Mouse (Mus musculus): ENCODE measurements around the gene Dmtf1. TPM values are rescaled to one million over a fixed set of nuclear protein-coding genes. Genes with fewer than 3 reads are reported as not detected.
A peak's percentile ranks its signal among the peaks of the same experiment; 100 is the strongest.
"Not testable (repeated sequence)": the region's sequence is repeated elsewhere in the genome, so short reads cannot be mapped to it uniquely, and the experiment has no call there.

Gene Dmtf1
- polyA plus RNA-seq (2015; fragmentation: Nextera tagmentation; extraction: Ambion mirVana), result 10.2 and 11.1 TPM in 2 replicates

- Histone ChIP-seq H3K9me3 (replicated peaks; ENCODE audit: control insufficient read depth, low read length) (no peaks in the 10 kb centered on the region), H3K4me3 (ENCODE audit: low read depth, low read length) (peak within 1 kb of the TSS; percentile 94), H3K9ac (ENCODE audit: low read depth, low read length) (peak within 1 kb of the TSS; percentile 94), H3K4me2 (ENCODE audit: low read depth, low read length) (peak within 1 kb of the TSS; percentile 88), H3K27ac (ENCODE audit: low read length) (peak within 1 kb of the TSS; percentile 94), H3K27me3 (ENCODE audit: control insufficient read depth, insufficient read depth, low read depth, low read length) (no peaks in the 10 kb centered on the region), H3K36me3 (ENCODE audit: control insufficient read depth, insufficient read depth) (no peaks in the 10 kb centered on the region), H3K4me1 (ENCODE audit: control insufficient read depth, low read depth, low read length) (peaks cover 5% of the 10 kb centered on the region)
- peak; percentile 96 for ATAC-seq (ENCODE audit: low read depth)
- under 1% methylated on average over 64 of the region's 64 CpGs for WGBS (ENCODE audit: insufficient replicate concordance)
Observed at GRCm38 (mm10) chr5:9161456-9162041, at the start of gene Dmtf1. TSS of gene Dmtf1 (minus strand) at chr5:9161776.

- no peak overlapping the region for H3K4me2 ChIP-seq (ENCODE audit: low read depth, low read length)
- WGBS (ENCODE audit: insufficient replicate concordance), result 11% methylated on average over 1 of the region's 1 CpGs
- H3K36me3 ChIP-seq (ENCODE audit: control insufficient read depth, insufficient read depth), result no peaks in the 10 kb centered on the region
- H3K4me3 ChIP-seq (ENCODE audit: low read depth, low read length), result no peak overlapping the region
- H3K9me3 ChIP-seq (replicated peaks; ENCODE audit: control insufficient read depth, low read length), result no peaks in the 10 kb centered on the region
- no peak for ATAC-seq (ENCODE audit: low read depth)
- H3K9ac ChIP-seq (ENCODE audit: low read depth, low read length), result no peak overlapping the region
- H3K4me1 ChIP-seq (ENCODE audit: control insufficient read depth, low read depth, low read length), result no peaks in the 10 kb centered on the region
- no peaks in the 10 kb centered on the region for H3K27me3 ChIP-seq (ENCODE audit: control insufficient read depth, insufficient read depth, low read depth, low read length)
- no peak overlapping the region for H3K27ac ChIP-seq (ENCODE audit: low read length)
Observed at GRCm38 (mm10) chr5:9186467-9186866, 24.9 kb upstream of the Dmtf1 start.

GRCm38 (mm10) chr5:9173295-9173694, 11.7 kb upstream of the Dmtf1 start:
- Histone ChIP-seq H3K27ac (ENCODE audit: low read length) (no peak overlapping the region), H3K36me3 (ENCODE audit: control insufficient read depth, insufficient read depth) (no peaks in the 10 kb centered on the region), H3K9ac (ENCODE audit: low read depth, low read length) (no peak overlapping the region), H3K4me3 (ENCODE audit: low read depth, low read length) (no peak overlapping the region), H3K27me3 (ENCODE audit: control insufficient read depth, insufficient read depth, low read depth, low read length) (no peaks in the 10 kb centered on the region), H3K4me1 (ENCODE audit: control insufficient read depth, low read depth, low read length) (no peaks in the 10 kb centered on the region), H3K9me3 (replicated peaks; ENCODE audit: control insufficient read depth, low read length) (no peaks in the 10 kb centered on the region), H3K4me2 (ENCODE audit: low read depth, low read length) (no peak overlapping the region)
- ATAC-seq (ENCODE audit: low read depth), result no peak
- 45% methylated on average over 2 of the region's 2 CpGs for WGBS (ENCODE audit: insufficient replicate concordance)

GRCm38 (mm10) chr5:9169328-9170005, 7.9 kb upstream of the Dmtf1 start:
- WGBS (ENCODE audit: insufficient replicate concordance), result 51% methylated on average over 4 of the region's 5 CpGs
- not testable (repeated sequence) for H3K36me3 ChIP-seq (ENCODE audit: control insufficient read depth, insufficient read depth); H3K4me1 ChIP-seq (ENCODE audit: control insufficient read depth, low read depth, low read length); H3K9me3 ChIP-seq (replicated peaks; ENCODE audit: control insufficient read depth, low read length); H3K27ac ChIP-seq (ENCODE audit: low read length); H3K4me3 ChIP-seq (ENCODE audit: low read depth, low read length); H3K27me3 ChIP-seq (ENCODE audit: control insufficient read depth, insufficient read depth, low read depth, low read length); H3K4me2 ChIP-seq (ENCODE audit: low read depth, low read length); H3K9ac ChIP-seq (ENCODE audit: low read depth, low read length); ATAC-seq (ENCODE audit: low read depth)

- no peak for ATAC-seq (ENCODE audit: low read depth)
- 64% methylated on average over 8 of the region's 8 CpGs for WGBS (ENCODE audit: insufficient replicate concordance)
Observed at GRCm38 (mm10) chr5:9166366-9166765, 4.8 kb upstream of the Dmtf1 start.

GRCm38 (mm10) chr5:9165151-9165550, 3.6 kb upstream of the Dmtf1 start:
- not testable (repeated sequence) for H3K27me3 ChIP-seq (ENCODE audit: control insufficient read depth, insufficient read depth, low read depth, low read length); H3K4me1 ChIP-seq (ENCODE audit: control insufficient read depth, low read depth, low read length); H3K4me2 ChIP-seq (ENCODE audit: low read depth, low read length); H3K9ac ChIP-seq (ENCODE audit: low read depth, low read length); H3K4me3 ChIP-seq (ENCODE audit: low read depth, low read length); H3K9me3 ChIP-seq (replicated peaks; ENCODE audit: control insufficient read depth, low read length); H3K36me3 ChIP-seq (ENCODE audit: control insufficient read depth, insufficient read depth); ATAC-seq (ENCODE audit: low read depth); H3K27ac ChIP-seq (ENCODE audit: low read length)
- 75% methylated on average over 10 of the region's 10 CpGs for WGBS (ENCODE audit: insufficient replicate concordance)

More at GRCm38 (mm10) chr5:9166366-9166765, 4.8 kb upstream of the Dmtf1 start:
- H3K4me3 ChIP-seq (ENCODE audit: low read depth, low read length), result no peak overlapping the region
- peaks cover 5% of the 10 kb centered on the region for H3K4me1 ChIP-seq (ENCODE audit: control insufficient read depth, low read depth, low read length)
- H3K36me3 ChIP-seq (ENCODE audit: control insufficient read depth, insufficient read depth), result no peaks in the 10 kb centered on the region
- H3K9me3 ChIP-seq (replicated peaks; ENCODE audit: control insufficient read depth, low read length), result no peaks in the 10 kb centered on the region
- no peak overlapping the region for H3K9ac ChIP-seq (ENCODE audit: low read depth, low read length)
- no peaks in the 10 kb centered on the region for H3K27me3 ChIP-seq (ENCODE audit: control insufficient read depth, insufficient read depth, low read depth, low read length)
- no peak overlapping the region for H3K27ac ChIP-seq (ENCODE audit: low read length)
- no peak overlapping the region for H3K4me2 ChIP-seq (ENCODE audit: low read depth, low read length)

GRCm38 (mm10) chr5:9163411-9163810, 1.8 kb upstream of the Dmtf1 start:
- no peak overlapping the region for H3K9ac ChIP-seq (ENCODE audit: low read depth, low read length)
- H3K36me3 ChIP-seq (ENCODE audit: control insufficient read depth, insufficient read depth), result no peaks in the 10 kb centered on the region
- no peak overlapping the region for H3K4me3 ChIP-seq (ENCODE audit: low read depth, low read length)
- H3K27ac ChIP-seq (ENCODE audit: low read length), result no peak overlapping the region
- no peaks in the 10 kb centered on the region for H3K27me3 ChIP-seq (ENCODE audit: control insufficient read depth, insufficient read depth, low read depth, low read length)
- H3K9me3 ChIP-seq (replicated peaks; ENCODE audit: control insufficient read depth, low read length), result no peaks in the 10 kb centered on the region
- peaks cover 5% of the 10 kb centered on the region for H3K4me1 ChIP-seq (ENCODE audit: control insufficient read depth, low read depth, low read length)
- ATAC-seq (ENCODE audit: low read depth), result no peak
- H3K4me2 ChIP-seq (ENCODE audit: low read depth, low read length), result no peak overlapping the region
- 72% methylated on average over 3 of the region's 3 CpGs for WGBS (ENCODE audit: insufficient replicate concordance)

- H3K4me1 ChIP-seq (ENCODE audit: control insufficient read depth, low read depth, low read length), result peaks cover 5% of the 10 kb centered on the region
- H3K4me2 ChIP-seq (ENCODE audit: low read depth, low read length), result peak overlapping the region; percentile 85
- peak overlapping the region; percentile 94 for H3K9ac ChIP-seq (ENCODE audit: low read depth, low read length)
- ATAC-seq (ENCODE audit: low read depth), result no peak; the same call in 1 of the 2 replicates
- H3K36me3 ChIP-seq (ENCODE audit: control insufficient read depth, insufficient read depth), result no peaks in the 10 kb centered on the region
- 6% methylated on average over 7 of the region's 7 CpGs for WGBS (ENCODE audit: insufficient replicate concordance)
- peak overlapping the region; percentile 94 for H3K4me3 ChIP-seq (ENCODE audit: low read depth, low read length)
- peak overlapping the region; percentile 77 for H3K27ac ChIP-seq (ENCODE audit: low read length)
- H3K27me3 ChIP-seq (ENCODE audit: control insufficient read depth, insufficient read depth, low read depth, low read length), result no peaks in the 10 kb centered on the region
- no peaks in the 10 kb centered on the region for H3K9me3 ChIP-seq (replicated peaks; ENCODE audit: control insufficient read depth, low read length)
Observed at GRCm38 (mm10) chr5:9162088-9162487, 512 bp upstream of the Dmtf1 start.

- peak overlapping the region; percentile 94 for H3K27ac ChIP-seq (ENCODE audit: low read length)
- peaks cover 5% of the 10 kb centered on the region for H3K4me1 ChIP-seq (ENCODE audit: control insufficient read depth, low read depth, low read length)
- H3K4me3 ChIP-seq (ENCODE audit: low read depth, low read length), result peak overlapping the region; percentile 94
Observed at GRCm38 (mm10) chr5:9160831-9161455, 633 bp downstream of the Dmtf1 start.

More at GRCm38 (mm10) chr5:9160831-9161455, 633 bp downstream of the Dmtf1 start:
- WGBS (ENCODE audit: insufficient replicate concordance), result 0% methylated on average over 54 of the region's 55 CpGs
- Histone ChIP-seq H3K27me3 (ENCODE audit: control insufficient read depth, insufficient read depth, low read depth, low read length) (no peaks in the 10 kb centered on the region), H3K36me3 (ENCODE audit: control insufficient read depth, insufficient read depth) (no peaks in the 10 kb centered on the region), H3K4me2 (ENCODE audit: low read depth, low read length) (peak overlapping the region; percentile 88), H3K9ac (ENCODE audit: low read depth, low read length) (peak overlapping the region; percentile 94), H3K9me3 (replicated peaks; ENCODE audit: control insufficient read depth, low read length) (no peaks in the 10 kb centered on the region)
- ATAC-seq (ENCODE audit: low read depth), result peak; percentile 31

All from liver, embryonic 16.5 days (tissue).